Mouse (Mus musculus) forelimb bud, embryonic 11.5 days (tissue): ENCODE results near the gene Tnfrsf9.

Experiments
- DNase-seq: peaks from one replicate; pipeline ENCODE4 v3.0.0-alpha.2; 2012; ENCODE audit warnings: low read depth, low spot score

Tnfrsf9 gene

DNA sequence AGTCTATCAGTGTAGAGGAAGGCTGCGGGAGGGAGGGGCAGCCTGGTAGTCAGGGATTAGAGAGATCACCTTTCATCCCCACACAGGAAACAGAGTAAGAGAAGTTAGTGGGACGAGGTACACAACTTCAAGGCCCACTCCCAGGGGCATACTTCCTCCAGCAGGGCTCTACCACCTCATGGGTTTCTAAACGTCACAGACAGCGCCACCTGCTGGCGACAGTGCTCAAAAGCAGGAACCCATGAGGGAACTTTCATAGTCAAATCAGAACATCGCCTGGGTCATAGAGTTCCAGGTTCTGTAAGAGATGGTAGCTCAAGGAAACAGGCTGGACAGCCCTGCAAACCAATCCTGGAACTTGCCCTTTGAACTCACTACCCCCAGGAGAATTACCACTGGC lies 75.8 kb downstream of the Tnfrsf9 start:
- peak; percentile 21 for DNase-seq
